Mouse (Mus musculus) myocyte (in vitro differentiated cells): ENCODE data around the gene Iqgap1.

Experiments used
- CEBPB ChIP-seq: IDR thresholded peaks from 2 replicates; pipeline ENCODE4 v1.6.1; 2011; ENCODE audit warnings: mild to moderate bottlenecking, moderate library complexity; ENCODE audit not compliant: poor library complexity, insufficient read depth, severe bottlenecking
- E2F4 ChIP-seq: IDR thresholded peaks from one replicate; pipeline ENCODE4 v1.6.1; 2011; ENCODE audit warnings: mild to moderate bottlenecking, control low read depth, moderate library complexity; ENCODE audit not compliant: insufficient read depth
- MAX ChIP-seq: IDR thresholded peaks from one replicate; pipeline ENCODE4 v1.6.1; 2011; ENCODE audit warnings: low read depth, mild to moderate bottlenecking, control low read depth
- POLR2A ChIP-seq: IDR thresholded peaks from one replicate; pipeline ENCODE4 v1.6.1; 2011; ENCODE audit warnings: low read depth, mild to moderate bottlenecking, control low read depth, moderate library complexity; ENCODE audit not compliant: insufficient read length
- POLR2AphosphoS2 ChIP-seq: IDR thresholded peaks from one replicate; pipeline ENCODE4 v1.6.1; 2011; ENCODE audit warnings: low read depth, control low read depth; ENCODE audit not compliant: insufficient read length
- REST ChIP-seq: IDR thresholded peaks from one replicate; pipeline ENCODE4 v1.6.1; 2011; ENCODE audit warnings: mild to moderate bottlenecking, control low read depth, moderate library complexity; ENCODE audit not compliant: insufficient read depth, insufficient read length
- TCF12 ChIP-seq: IDR thresholded peaks from one replicate; pipeline ENCODE4 v1.6.1; 2011; ENCODE audit warnings: mild to moderate bottlenecking, control low read depth; ENCODE audit not compliant: poor library complexity, insufficient read depth, severe bottlenecking
- USF1 ChIP-seq: IDR thresholded peaks from one replicate; pipeline ENCODE4 v1.6.1; 2011; ENCODE audit warnings: low read depth, mild to moderate bottlenecking, control low read depth, moderate library complexity

DNA sequence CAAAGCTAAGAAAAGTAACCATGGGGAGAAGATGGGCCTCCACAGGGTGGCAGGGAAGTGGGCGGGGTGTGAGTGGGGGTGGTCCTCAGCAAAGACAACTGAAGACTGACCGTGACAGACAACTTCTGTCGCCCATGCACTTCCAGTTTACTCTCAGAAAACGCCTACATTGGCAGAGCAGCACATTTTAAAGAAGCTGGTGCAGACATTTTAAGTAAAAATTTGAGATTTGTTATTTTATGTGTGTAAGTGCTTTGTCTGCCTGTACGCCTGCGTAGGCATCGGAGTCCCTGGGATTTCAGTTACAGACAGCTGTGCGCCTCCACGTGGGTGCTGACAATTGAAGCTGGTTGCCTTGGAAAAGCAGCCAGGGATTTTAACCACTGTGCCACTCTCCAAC lies 104.7 kb downstream of the Iqgap1 start:
- TF ChIP-seq POLR2A (no peak), REST (no peak), TCF12 (no peak), POLR2AphosphoS2 (no peak), USF1 (no peak), MAX (no peak), CEBPB (no peak), E2F4 (no peak)
